Mouse (Mus musculus): ENCODE results near the gene Slc25a48. TPM values are rescaled to one million over a fixed set of nuclear protein-coding genes. Genes with fewer than 3 reads are reported as not detected.

Slc25a48 gene
- total RNA-seq, 4 experiments from 2014 or later = 0.11 TPM; not detected in 3

DNA sequence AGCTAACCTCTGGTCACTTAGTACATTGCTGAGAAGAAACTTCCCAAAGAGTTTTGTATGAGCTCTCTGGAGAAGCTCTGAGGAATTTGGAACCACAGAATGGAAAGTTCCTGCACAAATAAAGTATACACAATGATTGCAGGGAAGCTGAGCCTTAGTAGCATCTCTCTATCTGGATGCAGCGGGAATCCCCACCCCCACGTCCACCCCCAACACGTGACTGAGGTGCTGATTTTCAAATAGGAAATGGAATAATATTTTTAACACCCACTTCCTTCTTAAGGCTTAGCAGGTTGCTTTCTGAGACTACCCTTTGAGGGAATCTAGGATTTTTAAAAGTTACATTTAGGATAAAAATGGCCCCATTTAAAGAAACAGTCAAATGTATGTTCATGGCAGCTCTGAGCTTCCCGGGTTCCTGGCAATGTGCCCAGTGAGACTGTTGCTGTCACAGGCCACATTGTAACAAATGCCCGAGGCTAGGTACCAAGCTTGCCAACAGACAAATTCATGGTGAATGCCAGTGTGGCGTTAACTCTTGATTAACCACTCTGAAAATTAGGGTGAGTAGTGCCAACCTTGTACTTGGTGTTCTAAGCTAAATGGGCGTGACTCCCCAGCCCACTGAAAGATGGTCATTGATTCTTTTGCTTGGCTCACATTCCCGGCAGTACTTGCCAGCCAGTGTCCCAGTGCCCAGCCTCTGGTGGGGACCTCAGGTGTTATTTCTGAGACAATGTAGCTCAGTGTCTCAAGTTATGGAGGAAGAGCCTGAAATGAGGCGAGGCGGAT, 11.3 kb downstream of the Slc25a48 start:
- no peak for DNase-seq (ENCODE audit: low spot score in 2 of 2)

DNA sequence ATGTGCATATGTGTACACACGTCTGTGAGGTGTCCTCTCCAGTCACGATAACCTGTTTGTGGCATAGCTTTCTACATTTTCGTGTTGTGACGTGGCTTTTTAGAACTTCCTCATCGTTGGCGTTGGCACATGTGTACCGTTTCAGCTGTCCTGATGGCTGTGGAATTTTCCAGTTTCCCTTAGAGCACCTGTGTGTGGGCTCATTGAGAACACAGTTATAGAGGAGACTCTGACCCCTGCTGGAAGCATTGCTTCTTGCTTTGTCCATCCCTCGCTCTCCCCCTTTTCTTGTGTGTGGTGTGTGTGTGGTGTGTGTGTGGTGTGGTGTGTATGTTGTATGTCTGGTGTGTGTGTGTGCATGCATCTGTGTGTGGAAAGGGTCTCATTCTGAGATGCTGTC, 11.9 kb downstream of the Slc25a48 start:
- no peak for DNase-seq (ENCODE audit: low spot score in 2 of 2)

DNA sequence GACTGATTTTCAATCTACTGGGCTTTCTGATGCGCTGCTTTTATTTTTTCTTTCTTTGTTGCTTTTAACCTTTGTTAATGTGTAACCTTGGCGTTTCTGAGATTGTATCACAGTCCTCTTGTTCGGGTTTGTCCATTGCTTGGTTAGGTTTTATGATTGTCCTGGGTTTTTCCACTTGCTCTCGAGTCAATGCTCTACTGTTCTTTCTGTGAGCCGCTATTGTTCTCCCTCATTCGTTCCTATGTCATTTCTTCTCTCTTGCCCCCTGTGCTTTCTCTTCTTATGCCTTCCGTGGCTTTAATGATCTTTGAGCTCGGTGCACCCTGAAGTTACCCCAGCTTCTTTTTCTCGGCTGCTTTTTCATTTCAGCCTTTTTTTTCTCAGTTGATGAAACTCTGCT, 19.8 kb downstream of the Slc25a48 start:
- no peak for DNase-seq (ENCODE audit: low spot score in 2 of 2)

DNA sequence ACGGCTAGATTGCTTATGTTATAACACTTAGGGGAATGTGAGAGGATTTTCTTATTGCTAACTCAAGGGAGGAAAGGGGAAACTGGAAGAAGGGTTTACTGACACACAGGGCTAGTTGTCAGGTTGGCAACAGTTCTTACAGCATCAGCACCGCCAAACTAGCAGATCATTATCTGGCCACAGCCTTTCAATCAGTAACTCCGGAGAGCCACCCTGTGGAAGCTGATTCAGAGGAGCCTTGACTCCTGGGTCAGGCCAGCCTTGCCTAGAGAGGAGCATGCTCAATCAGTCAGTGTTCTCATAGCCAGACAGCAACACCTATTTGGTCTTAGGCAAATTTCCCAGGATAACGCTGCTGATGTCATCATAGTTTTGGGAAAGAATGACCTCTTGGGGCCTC, 23.3 kb downstream of the Slc25a48 start:
- DNase-seq (ENCODE audit: low spot score in 2 of 2) = no peak

DNA sequence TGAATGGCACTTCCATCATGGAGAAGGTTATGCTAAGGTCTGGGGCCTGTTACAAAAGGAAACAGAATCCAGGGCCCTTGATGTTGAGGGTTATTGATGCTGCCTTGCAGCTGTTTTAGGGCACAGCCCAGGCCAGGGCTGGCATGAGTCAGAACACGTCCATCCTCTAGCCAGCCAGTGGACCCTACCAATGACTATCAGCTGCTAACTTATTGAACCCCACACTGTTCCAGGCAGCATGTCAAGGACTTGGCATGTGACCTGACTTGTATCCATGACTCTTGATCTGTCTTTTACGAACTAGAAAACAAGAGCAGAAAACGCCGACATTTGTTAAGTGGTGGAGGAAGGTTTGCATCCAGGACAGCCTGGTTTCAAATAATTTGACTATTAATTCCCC, 24.6 kb downstream of the Slc25a48 start:
- no peak for DNase-seq (ENCODE audit: low spot score in 2 of 2)

DNA sequence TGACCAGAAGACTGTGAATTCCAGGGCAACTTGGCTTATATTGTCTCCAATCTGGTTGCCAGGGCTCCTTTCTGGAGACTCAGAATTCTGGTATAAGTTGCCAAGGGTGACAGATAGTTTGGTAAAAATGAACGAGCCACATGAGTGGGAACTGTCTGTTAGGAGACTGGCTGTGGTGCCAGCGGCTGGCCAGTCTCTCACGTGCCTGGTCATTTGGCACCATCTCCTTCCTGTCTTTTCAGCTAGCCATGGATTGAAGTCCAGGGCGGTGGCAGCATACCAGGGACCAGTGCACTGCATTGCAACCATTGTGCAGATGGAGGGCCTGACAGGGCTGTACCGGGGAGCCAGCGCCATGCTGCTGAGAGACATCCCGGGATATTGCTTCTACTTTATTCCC, 25.1 kb downstream of the Slc25a48 start:
- no peak for DNase-seq (ENCODE audit: low spot score in 2 of 2)

DNA sequence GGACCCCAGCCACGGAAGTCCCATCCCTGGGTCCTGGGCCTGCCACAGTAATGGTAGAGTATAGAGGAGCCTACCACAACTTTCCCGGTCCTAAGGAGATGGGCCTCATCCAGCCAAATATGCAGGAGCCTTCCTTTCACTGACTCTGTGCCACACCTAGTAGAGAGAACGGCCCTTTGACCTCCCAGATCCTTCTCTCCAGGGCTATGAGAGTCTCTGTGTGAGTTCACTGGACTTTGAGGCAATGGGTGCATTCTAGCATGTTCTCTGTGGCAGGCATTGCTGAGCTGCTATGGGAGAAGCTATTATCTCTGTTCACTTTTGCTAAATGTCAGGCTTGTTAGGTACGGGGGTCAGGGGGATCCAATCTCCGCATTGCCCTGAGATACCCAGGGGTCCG, 25.6 kb downstream of the Slc25a48 start:
- DNase-seq (ENCODE audit: low spot score in 2 of 2) = no peak

DNA sequence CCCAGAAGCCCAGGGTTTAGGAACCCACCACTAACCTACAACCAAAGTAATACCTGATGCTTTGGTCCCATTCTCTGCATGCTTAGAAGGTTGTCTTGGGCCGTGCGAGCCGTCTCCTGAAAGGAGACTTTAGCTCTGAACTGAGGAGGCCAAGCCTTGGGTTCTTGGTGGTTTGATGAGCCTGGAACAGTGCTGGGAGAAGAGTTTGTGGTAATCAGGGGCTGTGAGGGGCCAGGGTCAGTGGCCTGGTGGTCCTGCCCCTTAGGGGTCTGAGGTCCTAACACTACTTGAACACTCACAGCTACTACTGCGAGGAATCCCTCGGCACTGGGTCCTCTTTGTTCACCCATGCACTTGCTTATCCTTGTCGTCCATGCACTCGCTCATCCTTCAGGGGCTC, 29.6 kb downstream of the Slc25a48 start:
- no peak for DNase-seq (ENCODE audit: low spot score in 2 of 2)

DNA sequence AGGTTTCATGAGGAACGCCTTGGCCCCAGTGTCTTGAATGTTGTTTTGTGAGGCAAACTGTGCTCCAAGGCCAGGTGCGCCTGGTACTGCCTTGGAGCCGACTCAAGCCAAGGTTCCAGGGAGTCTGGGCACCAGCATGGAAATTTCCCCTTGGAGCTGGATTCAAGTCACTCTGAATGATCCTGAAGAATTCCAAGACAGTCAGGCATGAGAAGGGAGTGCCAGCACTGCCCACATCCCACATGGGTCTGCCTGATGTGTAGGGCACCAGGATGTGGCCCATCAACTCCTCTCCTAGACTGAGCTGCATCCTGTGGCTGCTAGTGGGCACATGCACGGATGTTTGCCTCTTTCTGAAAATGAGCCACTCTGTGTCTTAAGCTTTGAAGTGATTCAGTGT, 30.4 kb downstream of the Slc25a48 start:
- no peak for DNase-seq (ENCODE audit: low spot score in 2 of 2)

DNA sequence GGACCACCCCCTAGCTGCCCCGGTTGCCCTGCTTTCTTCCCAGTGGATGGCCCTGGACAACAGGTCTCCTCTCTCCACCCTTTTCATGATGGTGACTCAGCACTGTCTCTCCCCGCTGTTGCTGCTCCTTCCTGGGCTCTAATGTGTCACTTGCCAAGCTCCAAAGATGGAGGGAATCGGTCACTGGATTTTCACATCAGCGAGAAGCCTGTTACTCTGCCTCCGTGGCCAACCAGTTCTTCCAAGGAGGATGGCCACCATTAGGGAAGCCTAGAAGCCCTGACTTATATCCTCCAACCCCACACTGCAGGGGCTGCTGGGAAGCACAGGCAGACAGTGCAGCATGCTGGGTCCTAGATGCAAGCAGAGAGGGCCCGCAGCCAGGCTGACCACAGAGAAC, 33.1 kb downstream of the Slc25a48 start:
- DNase-seq (ENCODE audit: low spot score in 2 of 2) = no peak

DNA sequence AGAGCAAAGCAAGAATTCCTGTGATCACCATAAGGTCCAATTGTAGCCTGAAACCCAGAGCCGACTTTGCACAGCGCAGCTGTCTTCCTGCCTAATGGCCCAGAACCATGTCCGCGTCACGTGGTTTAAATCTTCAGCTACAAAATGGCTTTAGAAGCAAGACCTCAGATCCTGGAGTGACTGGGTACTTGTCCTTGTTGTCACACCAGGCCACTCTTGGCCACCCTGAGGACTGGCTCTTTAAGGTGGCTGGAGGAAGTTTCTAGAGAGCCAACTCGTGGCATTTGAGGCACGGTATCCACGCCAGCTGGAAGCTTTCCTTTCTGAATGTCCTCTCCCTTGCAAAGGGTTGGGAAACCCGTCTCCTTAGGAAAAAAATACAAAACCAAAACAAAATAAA, 33.8 kb downstream of the Slc25a48 start:
- peak in 1 of 2 experiments; percentile 33 for DNase-seq (ENCODE audit: low spot score in 2 of 2)

DNA sequence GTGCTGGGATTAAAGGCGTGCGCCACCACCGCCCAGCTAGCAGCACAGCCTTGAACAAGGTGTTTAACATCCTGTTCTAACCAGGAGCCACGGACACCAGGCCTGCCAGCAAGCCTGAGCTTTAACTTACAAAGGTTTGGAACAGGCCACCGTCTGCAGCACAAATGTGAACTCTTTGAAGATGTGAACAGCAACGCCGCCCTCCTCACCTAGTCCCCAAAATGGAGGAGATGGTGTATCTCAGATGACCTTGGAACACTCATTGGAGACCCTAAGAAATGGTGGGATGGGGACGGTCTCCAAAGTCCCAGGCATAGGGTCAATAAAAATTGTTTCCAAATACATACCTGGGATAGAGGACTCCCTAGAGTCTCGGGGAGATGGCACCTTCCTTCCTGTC, 34.5 kb downstream of the Slc25a48 start:
- DNase-seq (ENCODE audit: low spot score in 2 of 2) = no peak

DNA sequence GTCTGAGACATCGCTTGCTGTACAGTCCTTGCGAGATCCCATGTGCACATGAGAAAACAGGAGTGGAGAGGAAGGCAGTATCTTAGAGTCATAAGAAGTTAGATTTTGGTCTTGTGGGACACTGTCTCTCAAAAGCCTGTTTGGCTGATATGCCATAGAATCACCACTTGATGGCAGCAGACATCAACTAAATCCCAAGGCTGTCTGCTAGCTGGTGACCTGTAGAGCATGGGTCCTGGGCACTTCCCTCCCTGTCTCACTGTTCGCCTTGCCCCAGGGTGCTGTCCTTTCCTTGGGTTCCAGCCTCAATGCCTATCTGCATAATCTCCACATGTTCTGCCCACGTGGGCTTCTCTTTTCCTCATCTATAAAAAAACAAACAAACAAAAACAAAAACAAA, 37.2 kb downstream of the Slc25a48 start:
- no peak for DNase-seq (ENCODE audit: low spot score in 2 of 2)

DNA sequence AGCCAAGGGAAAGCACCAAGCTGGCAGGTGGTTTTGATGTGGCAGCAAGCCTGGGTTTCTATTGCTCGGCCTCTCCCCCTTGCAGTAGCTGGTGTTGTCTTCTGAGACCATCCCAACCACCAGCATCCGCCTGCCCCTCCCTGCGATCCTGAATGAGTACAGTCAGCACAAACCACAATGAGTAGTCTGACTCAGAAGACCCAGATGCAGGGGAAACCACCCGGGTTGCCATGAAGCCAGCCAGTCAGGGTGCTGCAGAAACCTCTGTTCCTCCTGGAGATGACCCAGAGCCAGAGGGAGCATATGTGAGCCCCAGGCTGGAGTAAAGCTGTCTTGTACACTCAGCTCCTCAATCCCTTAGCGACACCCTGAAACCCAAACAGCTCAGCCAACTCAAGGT, 38.6 kb downstream of the Slc25a48 start:
- DNase-seq (ENCODE audit: low spot score in 2 of 2) = no peak

DNA sequence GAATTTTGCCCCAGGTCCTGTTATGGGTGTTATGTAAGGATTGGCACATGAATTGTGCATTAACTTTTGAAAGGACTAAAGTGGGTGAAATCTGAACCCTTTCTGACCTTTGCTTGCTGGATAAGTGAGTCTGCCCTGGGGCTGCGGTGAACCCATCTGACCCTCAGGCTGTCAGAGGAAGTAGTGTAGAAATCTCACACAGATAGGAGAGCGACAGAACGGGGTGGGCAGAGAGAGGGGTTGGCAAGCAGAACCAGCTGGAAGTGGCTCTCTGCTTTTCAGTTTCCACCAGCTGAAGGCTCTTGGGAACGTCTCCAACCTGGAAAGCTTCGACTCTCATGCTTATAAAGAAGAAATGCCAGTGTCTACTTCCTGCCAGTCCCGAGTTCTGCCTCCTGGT, 39.1 kb downstream of the Slc25a48 start:
- DNase-seq (ENCODE audit: low spot score in 2 of 2) = no peak

DNA sequence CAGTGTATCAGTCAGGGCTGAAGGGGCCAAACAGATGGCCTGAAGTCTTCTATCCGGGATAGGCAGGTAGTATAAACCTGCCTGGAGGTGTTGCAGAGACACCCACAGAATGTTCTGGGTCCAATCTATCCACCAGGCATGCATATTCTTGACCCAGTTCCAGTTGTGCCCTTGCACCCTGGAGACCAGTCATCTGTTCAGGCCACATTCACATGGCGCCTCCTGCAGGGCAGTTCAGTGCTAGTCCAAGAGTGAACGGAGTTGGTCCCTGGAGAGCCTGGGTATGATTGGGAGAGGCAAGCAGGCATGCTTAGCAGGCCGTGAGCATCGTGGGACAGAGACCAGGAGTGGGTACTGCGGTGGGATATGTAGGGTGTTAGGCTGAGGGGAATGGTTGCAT, 39.9 kb downstream of the Slc25a48 start:
- DNase-seq (ENCODE audit: low spot score in 2 of 2) = no peak

DNA sequence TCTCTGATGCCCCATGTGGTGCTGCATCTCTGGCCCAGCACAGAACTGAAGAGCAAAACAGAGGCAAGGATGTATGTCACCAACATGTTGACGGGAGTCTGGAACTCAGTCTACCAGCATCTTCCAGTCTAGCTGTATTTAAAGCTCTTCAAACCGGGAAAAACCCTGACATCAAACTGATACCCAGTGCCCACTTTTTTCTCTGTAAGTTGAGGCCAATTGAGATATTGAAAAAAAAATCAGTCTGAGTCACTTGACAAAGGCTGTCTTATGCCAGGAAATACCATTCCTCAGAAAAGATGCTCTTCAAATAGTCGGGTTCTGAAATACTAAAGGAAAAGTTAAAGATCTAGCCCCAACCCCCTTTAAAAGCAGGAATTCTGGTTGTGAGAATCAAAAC, 44.0 kb downstream of the Slc25a48 start, which contains the start of gene Il9:
TSS of gene Il9 (minus strand) at position 101 of the 400 bp plus-strand sequence.
- DNase-seq (ENCODE audit: low spot score in 2 of 2) = no peak

DNA sequence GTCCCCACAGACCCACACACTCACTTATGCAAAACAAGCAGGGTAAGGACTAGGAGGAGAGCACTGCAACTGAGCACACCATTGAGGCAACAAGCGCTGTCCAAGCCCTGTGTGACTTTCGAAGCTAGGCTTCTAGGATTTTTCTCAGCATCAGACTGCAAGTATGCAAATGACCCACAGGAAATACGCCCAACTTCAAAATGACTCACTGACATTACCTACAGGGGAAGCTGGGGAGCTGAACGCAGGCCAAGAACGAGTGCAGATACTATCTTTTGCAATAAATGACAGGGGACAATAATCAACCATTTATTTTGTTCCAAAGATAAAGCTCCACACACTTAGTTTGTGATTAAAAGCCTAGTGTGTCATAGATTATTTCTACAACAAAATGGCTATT, 49.9 kb downstream of the Slc25a48 start:
- DNase-seq (ENCODE audit: low spot score in 2 of 2) = no peak

DNA sequence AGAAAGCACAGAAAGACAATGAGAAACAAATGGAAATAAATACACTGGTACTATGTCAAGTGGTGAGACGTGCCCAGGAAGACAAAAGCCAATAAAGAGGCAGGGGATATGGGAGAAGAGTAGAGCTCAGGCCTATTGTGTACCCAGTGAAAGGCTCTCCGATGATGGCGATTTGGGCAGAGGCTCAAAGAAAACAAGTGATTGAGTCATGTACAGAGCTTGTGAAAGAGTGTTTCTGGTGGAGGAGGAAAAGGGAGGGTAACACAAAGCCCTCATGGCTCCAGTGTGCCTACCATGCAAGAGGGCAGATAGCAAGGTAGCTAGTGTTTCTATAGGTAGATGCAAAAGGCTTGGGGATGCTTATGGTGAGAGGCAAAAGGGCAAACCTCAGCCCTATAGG, 56.3 kb downstream of the Slc25a48 start:
- DNase-seq (ENCODE audit: low spot score in 2 of 2) = no peak

DNA sequence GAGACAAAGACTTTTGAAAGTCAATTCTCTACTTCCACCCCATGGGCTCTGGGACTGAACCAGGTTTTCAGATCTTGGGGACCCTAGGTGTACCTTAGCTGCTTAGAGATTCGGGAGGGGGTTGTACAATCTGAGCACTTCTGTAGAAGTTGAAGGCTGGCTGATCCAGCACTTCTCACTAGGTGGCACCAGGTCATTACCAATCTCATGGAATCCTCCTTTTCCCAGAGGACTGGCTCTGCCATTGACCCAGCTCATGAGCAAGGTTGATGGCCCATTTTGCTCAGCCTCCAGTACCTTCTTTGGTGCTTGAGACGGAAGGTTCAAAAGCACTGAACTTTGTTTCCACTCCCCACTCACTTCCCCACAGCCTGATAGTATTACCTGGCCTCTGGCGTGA, 62.0 kb downstream of the Slc25a48 start:
- no peak for DNase-seq (ENCODE audit: low spot score in 2 of 2)

DNA sequence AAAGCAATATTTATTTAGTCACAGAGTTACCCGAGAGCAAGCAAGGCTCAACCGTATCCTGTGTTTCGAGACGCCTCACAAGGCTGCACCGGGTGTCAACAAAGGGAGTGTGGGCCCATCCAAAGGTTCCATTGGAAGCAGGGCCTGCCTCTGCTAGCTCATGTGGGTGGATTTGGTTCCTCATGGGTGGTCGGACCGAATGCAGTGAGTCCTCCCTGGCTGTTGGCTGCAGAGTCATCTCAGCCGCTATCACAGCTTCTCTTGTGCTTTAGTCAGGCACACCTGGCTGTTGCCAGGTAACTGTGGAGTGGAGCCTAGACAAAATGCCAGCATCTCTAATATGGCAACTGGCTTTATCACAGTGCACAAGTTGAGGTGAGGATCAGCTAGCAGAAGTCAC, 62.5 kb downstream of the Slc25a48 start:
- DNase-seq (ENCODE audit: low spot score in 2 of 2) = no peak

DNA sequence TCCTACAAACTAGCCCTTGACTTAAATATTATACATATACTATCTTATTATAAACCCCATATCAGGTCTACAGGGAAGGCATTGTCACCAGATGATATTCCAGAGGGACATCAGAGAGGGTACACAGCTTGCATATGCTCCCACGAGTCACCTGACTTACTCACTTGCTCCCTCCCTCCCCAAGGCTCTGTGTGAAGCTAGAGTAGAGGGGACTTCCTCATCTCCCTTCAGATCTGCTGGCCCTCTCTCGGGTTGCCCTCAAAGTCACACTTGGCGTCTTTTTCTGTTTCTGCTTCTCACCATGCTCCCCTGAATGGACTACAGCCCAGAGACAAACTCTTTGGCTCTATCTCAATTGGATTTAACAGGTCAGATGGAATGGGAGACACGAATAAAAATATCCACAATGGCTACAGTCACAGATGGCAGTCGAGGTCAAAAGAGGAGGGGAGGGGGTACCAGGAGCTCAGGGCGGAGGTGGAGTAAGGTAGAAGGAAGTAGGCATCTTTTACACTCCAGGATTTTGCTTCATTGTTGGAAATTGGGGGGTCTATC, 63.8 kb downstream of the Slc25a48 start:
- no peak for DNase-seq (ENCODE audit: low spot score in 2 of 2)

DNA sequence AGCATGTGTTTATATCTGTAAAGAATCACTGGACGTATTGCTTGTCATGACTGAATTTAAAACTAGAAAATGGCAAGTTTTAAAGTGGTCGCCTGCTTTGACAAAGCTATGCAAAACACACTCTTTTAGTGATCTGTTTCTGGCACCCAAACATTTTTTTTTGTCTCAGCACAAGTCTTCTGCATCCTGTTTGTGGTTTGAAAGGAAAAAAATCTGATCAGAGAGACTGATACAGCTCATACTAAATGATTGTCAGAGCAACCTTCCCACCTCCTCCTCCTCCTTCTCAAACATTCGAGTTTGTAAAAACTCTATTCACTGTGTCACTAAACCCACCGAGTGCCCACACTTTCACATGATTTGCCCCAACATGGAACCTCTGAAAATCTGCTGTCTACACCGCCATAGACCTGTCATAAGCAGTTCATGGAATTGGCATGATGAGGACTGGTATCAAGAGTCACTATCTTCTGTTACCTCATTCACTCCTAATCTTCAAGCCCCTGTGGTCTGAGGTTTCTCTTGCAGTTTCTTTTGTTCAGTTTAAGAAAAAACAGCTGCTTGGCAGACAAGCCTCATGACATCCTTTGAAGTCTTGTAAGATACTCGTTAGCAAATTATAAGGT, 68.8 kb downstream of the Slc25a48 start:
- no peak for DNase-seq (ENCODE audit: low spot score in 2 of 2)
